Mouse (Mus musculus) liver, postnatal 0 days (tissue): ENCODE results near the gene Abhd4. TPM values are rescaled to one million over a fixed set of nuclear protein-coding genes. Genes with fewer than 3 reads are reported as not detected.

Experiments used
- ATAC-seq: fragments of 200-750 bp; cut with Nextera tagmentation; 2 replicates; pipeline ENCODE4 v1.8.0; 2017; ENCODE audit warnings: mild to moderate bottlenecking, moderate library complexity
- DNase-seq: peaks from one replicate; pipeline ENCODE4 v3.0.0-alpha.2; 2016
- H3K27ac ChIP-seq: fragments of 300-500 bp; sonication (generic); 2 replicates; pipeline ENCODE4 v1.5.1; 2014; ENCODE audit warnings: antibody characterized with exemption, moderate library complexity, mild to moderate bottlenecking, low read depth
- H3K27me3 ChIP-seq: fragments of 300-500 bp; sonication (generic); 2 replicates; pipeline ENCODE4 v1.6.1; 2014; ENCODE audit warnings: low read length, control low read depth, mixed read lengths; ENCODE audit not compliant: insufficient read depth
- H3K36me3 ChIP-seq: fragments of 300-500 bp; sonication (generic); replicated peaks from 2 replicates; pipeline ENCODE4 v1.6.1; 2014; ENCODE audit warnings: mild to moderate bottlenecking, control low read depth, low read length, moderate library complexity, mixed read lengths; ENCODE audit not compliant: insufficient read depth
- H3K4me1 ChIP-seq: fragments of 300-500 bp; sonication (generic); 2 replicates; pipeline ENCODE4 v1.6.1; 2014; ENCODE audit warnings: antibody characterized with exemption, mild to moderate bottlenecking, control low read depth; ENCODE audit not compliant: insufficient read depth
- H3K4me2 ChIP-seq: fragments of 300-500 bp; sonication (generic); 2 replicates; pipeline ENCODE4 v1.6.1; 2014; ENCODE audit warnings: low read depth, mild to moderate bottlenecking, low read length, moderate library complexity, mixed read lengths
- H3K4me3 ChIP-seq: fragments of 300-500 bp; sonication (generic); 2 replicates; pipeline ENCODE4 v1.5.1; 2014; ENCODE audit warnings: low read depth, low read length
- H3K9ac ChIP-seq: fragments of 300-500 bp; sonication (generic); replicated peaks from 2 replicates; pipeline ENCODE4 v1.6.1; 2014; ENCODE audit warnings: mild to moderate bottlenecking, moderate library complexity
- H3K9me3 ChIP-seq: fragments of 300-500 bp; sonication (generic); 2 replicates; pipeline ENCODE4 v1.6.1; 2016; ENCODE audit warnings: mild to moderate bottlenecking, control low read depth, low read length, mixed read lengths
- CTCF ChIP-seq: sonication (generic); IDR thresholded peaks from 2 replicates; pipeline ENCODE4 v1.5.1; 2016; ENCODE audit warnings: antibody characterized with exemption, low read depth
- EP300 ChIP-seq: IDR thresholded peaks from 2 replicates; pipeline ENCODE4 v1.6.1; 2016; ENCODE audit warnings: antibody characterized with exemption, low read depth, mild to moderate bottlenecking
- WGBS: fragments of 180-500 bp; shearing (Covaris S2); extraction: QIAGEN DNeasy Blood & Tissue Kit; methylation state at CpG from one replicate; pipeline ENCODE4 v1.1.7; 2014; ENCODE audit not compliant: insufficient replicate concordance; 5-methylcytosine and 5-hydroxymethylcytosine counted together
- polyA plus RNA-seq: library from polyadenylated mRNA; unstranded; fragments of >200 nt; fragmentation: Nextera tagmentation; extraction: Ambion mirVana; gene quantifications from 2 replicates; pipeline ENCODE4 v1.2.1, GENCODE M21; 2015

Abhd4 gene
- polyA plus RNA-seq, 1 experiment from 2014 or later: 17.1 TPM

GRCm38 (mm10) chr14:54311763-54312162 lies 57.8 kb downstream of the Abhd4 start:
- Histone ChIP-seq H3K4me3 (no peak overlapping the region), H3K4me2 (no peak overlapping the region), H3K9me3 (no peaks in the 10 kb centered on the region), H3K4me1 (no peaks in the 10 kb centered on the region), H3K36me3 (no peaks in the 10 kb centered on the region), H3K9ac (no peak overlapping the region), H3K27ac (no peak overlapping the region), H3K27me3 (0 out of 2 replicates have a peak, but pooled peaks cover 4% of the 10 kb centered on the region)
- DNase-seq (no peak), ATAC-seq (no peak)
- 50% methylated on average over 3 of the region's 3 CpGs for WGBS
- TF ChIP-seq CTCF: no peak
- no peak for TF ChIP-seq EP300

Other genes starting within 250 kb of the Abhd4 start
- 226 and 229 TPM in 2 replicates for gene Dad1, start 84 bp upstream of the Abhd4 start, polyA plus RNA-seq
- gene Olfr49, start 30.8 kb downstream of the Abhd4 start, polyA plus RNA-seq: not detected in 2 replicates
- gene Oxa1l, start 106.6 kb downstream of the Abhd4 start, polyA plus RNA-seq: 27.4 and 28.9 TPM in 2 replicates
- gene Slc7a7, start 163.6 kb downstream of the Abhd4 start, polyA plus RNA-seq: 5.0 and 5.1 TPM in 2 replicates
- 261 and 284 TPM in 2 replicates for gene Mrpl52, start 172.7 kb downstream of the Abhd4 start, polyA plus RNA-seq
- 38.1 and 39.8 TPM in 2 replicates for gene Mmp14, start 177.4 kb downstream of the Abhd4 start, polyA plus RNA-seq
- gene Lrp10, start 209.9 kb downstream of the Abhd4 start, polyA plus RNA-seq: 20.9 and 25.3 TPM in 2 replicates
- 0.66 and 0.87 TPM in 2 replicates for gene Rem2, start 221.9 kb downstream of the Abhd4 start, polyA plus RNA-seq